Mouse (Mus musculus) hindbrain, embryonic 13.5 days (tissue): ENCODE results near the gene Urgcp. TPM values are rescaled to one million over a fixed set of nuclear protein-coding genes. Genes with fewer than 3 reads are reported as not detected.

Source experiments
- ATAC-seq: fragments of 200-750 bp; cut with Nextera tagmentation; 2 replicates; pipeline ENCODE4 v1.8.0; 2017; ENCODE audit warnings: moderate TSS enrichment; ENCODE audit not compliant: low FRiP score
- H3K27ac ChIP-seq: fragments of 300-500 bp; sonication (generic); 2 replicates; pipeline ENCODE4 v1.5.1; 2015; ENCODE audit warnings: inconsistent platforms, mild to moderate bottlenecking, moderate library complexity
- H3K27me3 ChIP-seq: fragments of 300-500 bp; sonication (generic); 2 replicates; pipeline ENCODE4 v1.6.1; 2015; ENCODE audit warnings: mild to moderate bottlenecking, inconsistent platforms
- H3K36me3 ChIP-seq: fragments of 300-500 bp; sonication (generic); 2 replicates; pipeline ENCODE4 v1.6.1; 2015; ENCODE audit warnings: mild to moderate bottlenecking, inconsistent platforms
- H3K4me1 ChIP-seq: fragments of 300-500 bp; sonication (generic); replicated peaks from 2 replicates; pipeline ENCODE4 v1.6.1; 2015; ENCODE audit warnings: inconsistent platforms
- H3K4me2 ChIP-seq: fragments of 300-500 bp; sonication (generic); 2 replicates; pipeline ENCODE4 v1.6.1; 2015; ENCODE audit warnings: inconsistent platforms, mild to moderate bottlenecking, moderate library complexity
- H3K4me3 ChIP-seq: fragments of 300-500 bp; sonication (generic); 2 replicates; pipeline ENCODE4 v1.5.1; 2015; ENCODE audit warnings: mild to moderate bottlenecking, inconsistent platforms
- H3K9ac ChIP-seq: fragments of 300-500 bp; sonication (generic); 2 replicates; pipeline ENCODE4 v1.6.1; 2015; ENCODE audit warnings: mild to moderate bottlenecking, inconsistent platforms
- H3K9me3 ChIP-seq: fragments of 300-500 bp; sonication (generic); 2 replicates; pipeline ENCODE4 v1.6.1; 2016; ENCODE audit warnings: inconsistent platforms
- WGBS: fragments of 180-500 bp; shearing (Covaris S2); methylation state at CpG from one replicate; pipeline ENCODE4 v1.1.7; 2015; 5-methylcytosine and 5-hydroxymethylcytosine counted together
- polyA plus RNA-seq: library from polyadenylated mRNA; unstranded; fragments of >200 nt; fragmentation: Nextera tagmentation; extraction: Ambion mirVana; gene quantifications from 2 replicates; pipeline ENCODE4 v1.2.1, GENCODE M21; 2015

Gene Urgcp
- polyA plus RNA-seq, 1 experiment from 2014 or later, result 30.1 TPM

- Histone ChIP-seq H3K27ac (no peak overlapping the region), H3K4me1 (0 out of 2 replicates have a peak, but pooled peaks cover 7% of the 10 kb centered on the region), H3K36me3 (peaks cover 1% of the 10 kb centered on the region; the same call in 1 of the 2 replicates), H3K4me3 (no peak overlapping the region), H3K9ac (no peak overlapping the region), H3K4me2 (no peak overlapping the region), H3K27me3 (no peaks in the 10 kb centered on the region), H3K9me3 (no peaks in the 10 kb centered on the region)
- ATAC-seq, result no peak
- 92% methylated on average over 9 of the region's 9 CpGs for WGBS
Observed at GRCm38 (mm10) chr11:5729582-5729981, 32.6 kb downstream of the Urgcp start.

- 97% methylated on average over 12 of the region's 12 CpGs for WGBS
- H3K9ac ChIP-seq, result no peak overlapping the region
- no peak overlapping the region for H3K4me2 ChIP-seq
- no peaks in the 10 kb centered on the region for H3K27me3 ChIP-seq
- H3K9me3 ChIP-seq, result no peaks in the 10 kb centered on the region
- H3K4me1 ChIP-seq, result no peaks in the 10 kb centered on the region
- no peak for ATAC-seq
- no peak overlapping the region for H3K27ac ChIP-seq
- no peak overlapping the region for H3K4me3 ChIP-seq
- peaks cover 62% of the 10 kb centered on the region for H3K36me3 ChIP-seq
Observed at GRCm38 (mm10) chr11:5718611-5719354, 43.4 kb downstream of the Urgcp start.

- Histone ChIP-seq H3K4me2 (no peak overlapping the region), H3K4me1 (no peaks in the 10 kb centered on the region), H3K9me3 (no peaks in the 10 kb centered on the region), H3K9ac (no peak overlapping the region), H3K36me3 (peaks cover 57% of the 10 kb centered on the region), H3K27me3 (no peaks in the 10 kb centered on the region), H3K27ac (no peak overlapping the region), H3K4me3 (no peak overlapping the region)
- WGBS, result 95% methylated on average over 34 of the region's 34 CpGs
- ATAC-seq, result no peak
Observed at GRCm38 (mm10) chr11:5716938-5717705, 45.1 kb downstream of the Urgcp start.

- 96% methylated on average over 11 of the region's 11 CpGs for WGBS
- no peak for ATAC-seq
Observed at GRCm38 (mm10) chr11:5716246-5716645, 45.9 kb downstream of the Urgcp start.

GRCm38 (mm10) chr11:5715630-5716105 lies 46.5 kb downstream of the Urgcp start, which contains the start of gene Mrps24:
Gene Mrps24, minus strand, starts transcription at chr11:5715680.
- Histone ChIP-seq H3K9me3 (no peaks in the 10 kb centered on the region), H3K9ac (no peak within 1 kb of the TSS), H3K4me3 (no peak within 1 kb of the TSS), H3K27ac (no peak within 1 kb of the TSS), H3K27me3 (no peaks in the 10 kb centered on the region), H3K4me2 (no peak within 1 kb of the TSS), H3K4me1 (no peaks in the 10 kb centered on the region), H3K36me3 (peaks cover 50% of the 10 kb centered on the region)
- ATAC-seq, result no peak
- WGBS, result 85% methylated on average over 14 of the region's 14 CpGs

More at GRCm38 (mm10) chr11:5716246-5716645, 45.9 kb downstream of the Urgcp start:
- Histone ChIP-seq H3K27me3 (no peaks in the 10 kb centered on the region), H3K4me2 (no peak overlapping the region), H3K27ac (no peak overlapping the region), H3K9ac (no peak overlapping the region), H3K9me3 (no peaks in the 10 kb centered on the region), H3K4me3 (no peak overlapping the region), H3K4me1 (no peaks in the 10 kb centered on the region), H3K36me3 (peaks cover 50% of the 10 kb centered on the region)

GRCm38 (mm10) chr11:5715179-5715578 lies 47.0 kb downstream of the Urgcp start:
- Histone ChIP-seq H3K9me3 (no peaks in the 10 kb centered on the region), H3K4me2 (no peak overlapping the region), H3K4me3 (no peak overlapping the region), H3K4me1 (no peaks in the 10 kb centered on the region), H3K27ac (no peak overlapping the region), H3K9ac (no peak overlapping the region), H3K36me3 (peaks cover 50% of the 10 kb centered on the region), H3K27me3 (no peaks in the 10 kb centered on the region)
- 92% methylated on average over 9 of the region's 9 CpGs for WGBS
- ATAC-seq, result no peak

- Histone ChIP-seq H3K27me3 (no peaks in the 10 kb centered on the region), H3K9me3 (no peaks in the 10 kb centered on the region), H3K36me3 (peaks cover 25% of the 10 kb centered on the region), H3K9ac (peak overlapping the region; percentile 94), H3K27ac (peak overlapping the region; percentile 86), H3K4me2 (peak overlapping the region; percentile 84), H3K4me3 (peak overlapping the region; percentile 95), H3K4me1 (peaks cover 15% of the 10 kb centered on the region)
- 21% methylated on average over 44 of the region's 50 CpGs for WGBS
- peak; percentile 96 for ATAC-seq
Observed at GRCm38 (mm10) chr11:5707530-5708353, 54.4 kb downstream of the Urgcp start.

GRCm38 (mm10) chr11:5706874-5707529 lies 55.2 kb downstream of the Urgcp start:
- 1% methylated on average over 43 of the region's 43 CpGs for WGBS
- ATAC-seq, result peak; percentile 84
- Histone ChIP-seq H3K9ac (peak overlapping the region; percentile 94), H3K4me1 (peaks cover 15% of the 10 kb centered on the region), H3K36me3 (peaks cover 25% of the 10 kb centered on the region), H3K4me2 (peak overlapping the region; percentile 84), H3K4me3 (peak overlapping the region; percentile 95), H3K27ac (peak overlapping the region; percentile 86), H3K9me3 (no peaks in the 10 kb centered on the region), H3K27me3 (no peaks in the 10 kb centered on the region)

- ATAC-seq, result no peak
- H3K27ac ChIP-seq, result no peak overlapping the region
- H3K36me3 ChIP-seq, result peaks cover 25% of the 10 kb centered on the region
- no peaks in the 10 kb centered on the region for H3K9me3 ChIP-seq
- peak overlapping the region; percentile 84 for H3K4me2 ChIP-seq
- H3K27me3 ChIP-seq, result no peaks in the 10 kb centered on the region
- 95% methylated on average over 9 of the region's 9 CpGs for WGBS
- peak overlapping the region; percentile 95 for H3K4me3 ChIP-seq
- peak overlapping the region; percentile 94 for H3K9ac ChIP-seq
- H3K4me1 ChIP-seq, result peaks cover 15% of the 10 kb centered on the region
Observed at GRCm38 (mm10) chr11:5705972-5706371, 56.2 kb downstream of the Urgcp start.

- WGBS, result 92% methylated on average over 1 of the region's 1 CpGs
- Histone ChIP-seq H3K9me3 (no peaks in the 10 kb centered on the region), H3K4me2 (no peak overlapping the region), H3K27ac (no peak overlapping the region), H3K4me1 (peaks cover 15% of the 10 kb centered on the region), H3K36me3 (peaks cover 25% of the 10 kb centered on the region), H3K4me3 (no peak overlapping the region), H3K9ac (no peak overlapping the region), H3K27me3 (no peaks in the 10 kb centered on the region)
- ATAC-seq, result no peak
Observed at GRCm38 (mm10) chr11:5703341-5703740, 58.8 kb downstream of the Urgcp start.

- Histone ChIP-seq H3K9me3 (no peaks in the 10 kb centered on the region), H3K27ac (no peak overlapping the region), H3K4me3 (no peak overlapping the region), H3K4me1 (peaks cover 15% of the 10 kb centered on the region), H3K4me2 (no peak overlapping the region), H3K36me3 (peaks cover 25% of the 10 kb centered on the region), H3K9ac (no peak overlapping the region), H3K27me3 (no peaks in the 10 kb centered on the region)
- 89% methylated on average over 6 of the region's 6 CpGs for WGBS
- no peak for ATAC-seq
Observed at GRCm38 (mm10) chr11:5702957-5703332, 59.2 kb downstream of the Urgcp start.
